Mouse (Mus musculus): ENCODE measurements around the gene Mstn.

Mstn gene

DNA sequence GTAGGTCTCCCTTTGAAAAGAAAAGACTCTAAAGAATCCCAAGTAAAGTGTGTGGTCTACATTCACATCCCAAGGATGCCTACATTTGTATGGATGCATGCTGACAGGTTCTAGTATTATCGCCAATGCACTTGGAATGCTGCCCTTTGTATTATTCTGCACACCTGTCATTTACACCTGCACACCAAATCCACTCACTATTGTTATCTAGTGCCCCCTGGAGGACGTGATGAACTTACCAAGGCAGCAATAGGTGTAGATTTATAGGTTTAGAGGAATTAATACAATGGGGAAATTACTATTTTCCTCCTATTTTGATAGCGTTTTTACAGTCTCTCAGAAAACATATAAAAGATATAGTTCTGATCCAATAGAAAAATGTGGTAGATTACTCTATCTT is 31.7 kb downstream of the Mstn start:
- ATAC-seq (ENCODE audit: low TSS enrichment) = no peak

GRCm38 (mm10) chr1:53110561-53110960 is 49.1 kb downstream of the Mstn start:
- ATAC-seq (ENCODE audit: low TSS enrichment) = no peak
